Mouse (Mus musculus) lung, embryonic 16.5 days (tissue): ENCODE measurements around the gene Hip1. TPM values are rescaled to one million over a fixed set of nuclear protein-coding genes. Genes with fewer than 3 reads are reported as not detected.

Source experiments
- ATAC-seq: fragments of 200-750 bp; cut with Nextera tagmentation; 2 replicates; pipeline ENCODE4 v1.8.0; 2017; ENCODE audit warnings: low read depth, mild to moderate bottlenecking, moderate library complexity
- H3K27ac ChIP-seq: fragments of 300-500 bp; sonication (generic); 2 replicates; pipeline ENCODE4 v1.5.1; 2014; ENCODE audit warnings: mild to moderate bottlenecking, control low read depth, low read length
- H3K27me3 ChIP-seq: fragments of 300-500 bp; sonication (generic); 2 replicates; pipeline ENCODE4 v1.6.1; 2014; ENCODE audit warnings: low read depth, low read length, mixed read lengths; ENCODE audit not compliant: control insufficient read depth, insufficient read depth
- H3K36me3 ChIP-seq: fragments of 300-500 bp; sonication (generic); 2 replicates; pipeline ENCODE4 v1.6.1; 2014; ENCODE audit warnings: low read length; ENCODE audit not compliant: control insufficient read depth, insufficient read depth
- H3K4me1 ChIP-seq: fragments of 300-500 bp; sonication (generic); replicated peaks from 2 replicates; pipeline ENCODE4 v1.6.1; 2014; ENCODE audit warnings: low read length, mixed read lengths; ENCODE audit not compliant: control insufficient read depth, insufficient read depth
- H3K4me2 ChIP-seq: fragments of 300-500 bp; sonication (generic); 2 replicates; pipeline ENCODE4 v1.6.1; 2014; ENCODE audit warnings: low read depth, low read length, control low read depth
- H3K4me3 ChIP-seq: fragments of 300-500 bp; sonication (generic); 2 replicates; pipeline ENCODE4 v1.5.1; 2014; ENCODE audit warnings: mild to moderate bottlenecking, low read length, control low read depth
- H3K9ac ChIP-seq: fragments of 300-500 bp; sonication (generic); 2 replicates; pipeline ENCODE4 v1.6.1; 2014; ENCODE audit warnings: low read length, control low read depth
- H3K9me3 ChIP-seq: fragments of 300-500 bp; sonication (generic); 2 replicates; pipeline ENCODE4 v1.6.1; 2016; ENCODE audit warnings: low read length; ENCODE audit not compliant: control insufficient read depth
- WGBS: fragments of 180-500 bp; shearing (Covaris S2); extraction: QIAGEN DNeasy Blood & Tissue Kit; methylation state at CpG from one replicate; pipeline ENCODE4 v1.1.7; 2014; 5-methylcytosine and 5-hydroxymethylcytosine counted together
- polyA plus RNA-seq: library from polyadenylated mRNA; unstranded; fragments of >200 nt; fragmentation: Nextera tagmentation; extraction: Ambion mirVana; gene quantifications from 2 replicates; pipeline ENCODE4 v1.2.1, GENCODE M21; 2015

The Hip1 gene
- polyA plus RNA-seq, 1 experiment from 2014 or later, result 35.1 TPM

GRCm38 (mm10) chr5:135524087-135524486, 20.8 kb downstream of the Hip1 start:
- no peaks in the 10 kb centered on the region for H3K27me3 ChIP-seq
- H3K27ac ChIP-seq, result no peak overlapping the region
- H3K9ac ChIP-seq, result no peak overlapping the region
- H3K9me3 ChIP-seq, result no peaks in the 10 kb centered on the region
- no peak overlapping the region for H3K4me3 ChIP-seq
- no peaks in the 10 kb centered on the region for H3K36me3 ChIP-seq
- H3K4me1 ChIP-seq, result peaks cover 11% of the 10 kb centered on the region
- no peak for ATAC-seq
- H3K4me2 ChIP-seq, result no peak overlapping the region
- WGBS, result 69% methylated on average over 2 of the region's 2 CpGs

GRCm38 (mm10) chr5:135522111-135522722, 22.7 kb downstream of the Hip1 start:
- Histone ChIP-seq H3K27ac (no peak overlapping the region), H3K4me1 (peaks cover 8% of the 10 kb centered on the region), H3K9ac (no peak overlapping the region), H3K27me3 (no peaks in the 10 kb centered on the region), H3K4me2 (no peak overlapping the region), H3K4me3 (no peak overlapping the region), H3K36me3 (no peaks in the 10 kb centered on the region), H3K9me3 (no peaks in the 10 kb centered on the region)
- 68% methylated on average over 9 of the region's 9 CpGs for WGBS
- ATAC-seq, result 0 out of 2 replicates have a peak, but pooled peaks have one; percentile 13

- no peak overlapping the region for H3K4me2 ChIP-seq
- 82% methylated on average over 5 of the region's 5 CpGs for WGBS
Observed at GRCm38 (mm10) chr5:135517348-135517883, 27.5 kb downstream of the Hip1 start.

GRCm38 (mm10) chr5:135513131-135513530, 31.8 kb downstream of the Hip1 start:
- H3K9ac ChIP-seq, result no peak overlapping the region
- WGBS, result 49% methylated on average over 4 of the region's 4 CpGs
- no peak for ATAC-seq
- H3K4me1 ChIP-seq, result no peaks in the 10 kb centered on the region; the same call in 1 of the 2 replicates
- no peak overlapping the region for H3K4me3 ChIP-seq
- no peaks in the 10 kb centered on the region for H3K27me3 ChIP-seq
- H3K9me3 ChIP-seq, result no peaks in the 10 kb centered on the region
- H3K27ac ChIP-seq, result no peak overlapping the region
- no peaks in the 10 kb centered on the region for H3K36me3 ChIP-seq
- no peak overlapping the region for H3K4me2 ChIP-seq

More at GRCm38 (mm10) chr5:135517348-135517883, 27.5 kb downstream of the Hip1 start:
- Histone ChIP-seq H3K4me3 (no peak overlapping the region), H3K4me1 (no peaks in the 10 kb centered on the region), H3K27ac (no peak overlapping the region), H3K9ac (no peak overlapping the region), H3K36me3 (no peaks in the 10 kb centered on the region), H3K27me3 (no peaks in the 10 kb centered on the region), H3K9me3 (no peaks in the 10 kb centered on the region)
- no peak for ATAC-seq

DNA sequence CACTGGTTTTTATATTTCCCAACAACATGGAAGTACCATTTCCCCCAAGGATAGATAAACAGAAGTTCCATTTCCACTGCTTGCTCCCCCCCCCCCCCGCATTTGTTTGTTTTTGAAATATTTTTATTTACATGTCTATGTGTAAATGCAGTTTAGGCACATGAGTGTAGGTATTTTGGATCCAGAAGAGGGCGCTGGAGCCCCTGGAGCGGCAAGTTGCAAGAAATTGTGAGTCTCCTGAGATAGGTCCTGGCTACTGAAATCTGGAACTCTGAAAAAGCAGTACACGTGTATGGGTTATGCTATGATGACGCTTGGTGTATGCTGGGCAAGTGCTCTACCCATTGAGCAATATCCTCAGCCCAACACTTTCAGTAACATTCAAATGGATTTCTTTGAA, 33.8 kb downstream of the Hip1 start:
- WGBS, result 63% methylated on average over 5 of the region's 5 CpGs
- Histone ChIP-seq H3K36me3 (no peaks in the 10 kb centered on the region), H3K9me3 (no peaks in the 10 kb centered on the region), H3K4me2 (no peak overlapping the region), H3K4me3 (no peak overlapping the region), H3K27ac (no peak overlapping the region), H3K27me3 (no peaks in the 10 kb centered on the region), H3K9ac (no peak overlapping the region), H3K4me1 (peaks cover 13% of the 10 kb centered on the region)
- no peak for ATAC-seq

DNA sequence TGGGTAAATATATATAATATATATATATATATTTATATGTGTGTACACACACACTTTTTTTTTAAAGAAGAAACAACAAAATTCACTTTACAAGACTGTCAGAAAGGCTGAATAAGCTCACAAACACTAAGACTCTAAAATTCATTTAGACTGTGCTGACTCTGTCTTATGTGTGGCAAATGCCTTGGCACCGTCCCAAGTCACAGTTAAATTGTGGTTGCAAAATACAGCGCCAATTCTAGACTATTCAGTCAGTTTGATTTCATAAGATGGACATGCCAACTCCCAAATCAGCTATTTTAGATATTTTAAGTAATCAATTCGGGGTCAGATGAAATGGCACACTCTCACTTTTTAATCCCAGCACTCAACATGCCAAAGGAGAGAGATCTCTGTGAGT, 36.6 kb downstream of the Hip1 start:
- no peak overlapping the region for H3K27ac ChIP-seq
- H3K9me3 ChIP-seq, result no peaks in the 10 kb centered on the region
- 57% methylated on average over 3 of the region's 3 CpGs for WGBS
- H3K27me3 ChIP-seq, result no peaks in the 10 kb centered on the region
- no peak overlapping the region for H3K9ac ChIP-seq
- peaks cover 13% of the 10 kb centered on the region for H3K4me1 ChIP-seq
- H3K4me3 ChIP-seq, result no peak overlapping the region
- H3K4me2 ChIP-seq, result peak overlapping the region; percentile 4; the same call in 1 of the 2 replicates
- peak; percentile 78 for ATAC-seq
- H3K36me3 ChIP-seq, result no peaks in the 10 kb centered on the region

DNA sequence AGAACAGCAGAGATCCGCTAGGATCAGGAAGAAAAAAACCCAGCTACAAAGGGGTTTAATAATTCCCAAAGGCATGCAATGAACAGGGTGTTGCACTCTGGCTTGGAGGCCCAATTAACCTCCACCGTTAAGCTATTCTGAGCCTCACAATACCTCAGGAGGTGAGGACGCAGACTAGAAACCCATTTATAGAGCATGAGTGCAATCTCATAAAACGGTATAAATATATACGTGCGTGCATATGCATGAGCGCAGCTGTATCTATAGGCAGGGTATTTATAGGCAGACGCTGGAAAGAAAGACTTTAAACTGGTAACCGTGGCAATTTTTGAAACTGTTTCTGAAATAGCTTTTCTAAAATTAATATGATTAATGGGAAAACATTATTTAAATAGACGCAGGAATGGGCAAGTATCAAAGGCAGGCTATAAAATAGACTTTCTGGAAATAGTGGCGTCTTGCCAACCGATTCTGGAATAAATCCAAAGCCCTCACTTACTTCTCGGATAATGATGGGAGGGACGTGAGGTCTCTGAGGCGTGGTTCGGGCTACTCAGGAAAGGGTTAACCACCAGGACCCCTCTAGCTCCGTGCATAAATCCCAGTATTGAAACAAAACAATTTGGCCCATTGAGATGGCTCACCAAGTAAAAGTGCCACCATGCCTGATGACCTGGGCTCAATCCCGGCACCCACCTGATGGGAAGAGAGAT, 37.2 kb downstream of the Hip1 start:
- no peak overlapping the region for H3K9ac ChIP-seq
- ATAC-seq, result peak; percentile 65
- H3K36me3 ChIP-seq, result no peaks in the 10 kb centered on the region
- peak overlapping the region; percentile 4; the same call in 1 of the 2 replicates for H3K4me2 ChIP-seq
- H3K27me3 ChIP-seq, result no peaks in the 10 kb centered on the region
- H3K4me3 ChIP-seq, result no peak overlapping the region
- 38% methylated on average over 18 of the region's 18 CpGs for WGBS
- no peak overlapping the region for H3K27ac ChIP-seq
- no peaks in the 10 kb centered on the region for H3K9me3 ChIP-seq
- H3K4me1 ChIP-seq, result peaks cover 13% of the 10 kb centered on the region

GRCm38 (mm10) chr5:135505442-135505841, 39.5 kb downstream of the Hip1 start:
- no peak for ATAC-seq
- H3K4me2 ChIP-seq, result no peak overlapping the region
- H3K27ac ChIP-seq, result no peak overlapping the region
- no peaks in the 10 kb centered on the region for H3K9me3 ChIP-seq
- 64% methylated on average over 5 of the region's 5 CpGs for WGBS
- H3K4me1 ChIP-seq, result peaks cover 13% of the 10 kb centered on the region
- H3K36me3 ChIP-seq, result no peaks in the 10 kb centered on the region
- no peak overlapping the region for H3K9ac ChIP-seq
- H3K4me3 ChIP-seq, result no peak overlapping the region
- no peaks in the 10 kb centered on the region for H3K27me3 ChIP-seq

- no peaks in the 10 kb centered on the region for H3K9me3 ChIP-seq
- 83% methylated on average over 7 of the region's 7 CpGs for WGBS
- no peak overlapping the region for H3K4me2 ChIP-seq
- no peak overlapping the region for H3K27ac ChIP-seq
- no peak overlapping the region for H3K9ac ChIP-seq
- peaks cover 11% of the 10 kb centered on the region for H3K4me1 ChIP-seq
- no peaks in the 10 kb centered on the region for H3K27me3 ChIP-seq
- no peak for ATAC-seq
- H3K36me3 ChIP-seq, result no peaks in the 10 kb centered on the region
- H3K4me3 ChIP-seq, result no peak overlapping the region
Observed at GRCm38 (mm10) chr5:135502931-135503330, 42.0 kb downstream of the Hip1 start.
